Mouse (Mus musculus) G1E (cell line): ENCODE measurements around the gene Otud7b. TPM values are rescaled to one million over a fixed set of nuclear protein-coding genes. Genes with fewer than 3 reads are reported as not detected.

Experiments
- ATAC-seq: 2 replicates; pipeline ENCODE4 v1.8.0; 2016; ENCODE audit warnings: mild to moderate bottlenecking; ENCODE audit not compliant: insufficient number of reproducible peaks, poor library complexity, low FRiP score, severe bottlenecking; ENCODE audit errors: extremely low read depth
- DNase-seq: peaks from one replicate; pipeline ENCODE4 v3.0.0; 2012; ENCODE audit warnings: low spot score
- H3K27me3 ChIP-seq: 2 replicates; pipeline ENCODE4 v1.6.1; 2012; ENCODE audit warnings: mild to moderate bottlenecking, low read length, inconsistent platforms; ENCODE audit not compliant: insufficient read depth
- H3K36me3 ChIP-seq: replicated peaks from 2 replicates; pipeline ENCODE3; 2012; ENCODE audit warnings: mild to moderate bottlenecking, inconsistent platforms
- H3K4me1 ChIP-seq: 2 replicates; pipeline ENCODE4 v1.6.1; 2012; ENCODE audit warnings: low read depth, low read length, inconsistent platforms, mixed read lengths; ENCODE audit not compliant: insufficient read depth
- H3K4me3 ChIP-seq: 2 replicates; pipeline ENCODE4 v1.5.1; 2012; ENCODE audit warnings: low read depth, mild to moderate bottlenecking, inconsistent platforms, low read length, moderate library complexity, mixed read lengths
- H3K9me3 ChIP-seq: replicated peaks from 2 replicates; pipeline ENCODE4 v1.6.1; 2012; ENCODE audit warnings: inconsistent platforms
- CTCF ChIP-seq: IDR thresholded peaks from 2 replicates; pipeline ENCODE4 v1.5.1; 2012; ENCODE audit warnings: low read depth, low read length, inconsistent platforms, mixed read lengths
- GATA1 ChIP-seq: IDR thresholded peaks from 2 replicates; pipeline ENCODE4 v1.6.1; 2012; ENCODE audit warnings: borderline replicate concordance, low read length, inconsistent platforms, mixed read lengths
- GATA2 ChIP-seq: IDR thresholded peaks from 2 replicates; pipeline ENCODE4 v1.6.1; 2012; ENCODE audit warnings: low read depth, low read length, inconsistent platforms, borderline replicate concordance
- POLR2AphosphoS5 ChIP-seq: IDR thresholded peaks from 2 replicates; pipeline ENCODE4 v1.6.1; 2012; ENCODE audit warnings: low read depth, low read length, inconsistent platforms; ENCODE audit not compliant: insufficient replicate concordance
- TAL1 ChIP-seq: conservative IDR thresholded peaks from 2 replicates; pipeline ENCODE4 v1.6.1; 2012; ENCODE audit warnings: low read depth, low read length, inconsistent platforms, mixed read lengths
- polyA plus RNA-seq: library from polyadenylated mRNA; stranded (reverse); fragments of >175 nt; gene quantifications from 2 replicates; pipeline ENCODE4 v1.2.3, GENCODE M21; 2012
- total RNA-seq, 2 experiments: library from RNA; stranded (forward) in 1 of 2; stranded (reverse) in 1 of 2; fragments of 200-1000 nt in 1 of 2; fragments of >200 nt in 1 of 2; fragmentation: Nextera tagmentation in 1 of 2; gene quantifications; 2 replicates each; pipeline ENCODE4 v1.2.3; 2014 to 2017

Otud7b gene
- total and polyA plus RNA-seq, 3 experiments: 10.1 to 22.1 (median 11.8) TPM

- ATAC-seq: no peak
- no peak for DNase-seq
- Histone ChIP-seq H3K36me3 (peaks cover 26% of the 10 kb centered on the region), H3K4me1 (peaks cover 7% of the 10 kb centered on the region), H3K4me3 (no peak overlapping the region), H3K9me3 (no peaks in the 10 kb centered on the region), H3K27me3 (no peaks in the 10 kb centered on the region)
- no peak for TF ChIP-seq GATA1
- TF ChIP-seq TAL1: no peak
- TF ChIP-seq CTCF: no peak
- no peak for TF ChIP-seq GATA2
- TF ChIP-seq POLR2AphosphoS5: no peak
Observed at GRCm38 (mm10) chr3:96128128-96128527, 23.8 kb downstream of the Otud7b start.

- no peak for TF ChIP-seq GATA1
- no peak for TF ChIP-seq GATA2
- TF ChIP-seq TAL1: no peak
- TF ChIP-seq POLR2AphosphoS5: no peak
- no peak for TF ChIP-seq CTCF
- Histone ChIP-seq H3K4me1 (peaks cover 7% of the 10 kb centered on the region), H3K4me3 (no peak overlapping the region), H3K36me3 (peaks cover 55% of the 10 kb centered on the region), H3K27me3 (no peaks in the 10 kb centered on the region), H3K9me3 (no peaks in the 10 kb centered on the region)
- DNase-seq (no peak), ATAC-seq (no peak)
Observed at GRCm38 (mm10) chr3:96132478-96132877, 28.2 kb downstream of the Otud7b start.

- peaks cover 7% of the 10 kb centered on the region for H3K4me1 ChIP-seq
- DNase-seq (no peak), ATAC-seq (no peak)
- H3K27me3 ChIP-seq: no peaks in the 10 kb centered on the region
- H3K36me3 ChIP-seq: peaks cover 58% of the 10 kb centered on the region
- H3K9me3 ChIP-seq: no peaks in the 10 kb centered on the region
- TF ChIP-seq POLR2AphosphoS5: no peak
- H3K4me3 ChIP-seq: no peak overlapping the region
Observed at GRCm38 (mm10) chr3:96133327-96133905, 29.1 kb downstream of the Otud7b start.

GRCm38 (mm10) chr3:96135011-96135410 is 30.7 kb downstream of the Otud7b start:
- Histone ChIP-seq H3K9me3 (no peaks in the 10 kb centered on the region), H3K27me3 (no peaks in the 10 kb centered on the region), H3K4me1 (no peaks in the 10 kb centered on the region), H3K36me3 (peaks cover 60% of the 10 kb centered on the region), H3K4me3 (no peak overlapping the region)
- ATAC-seq (no peak), DNase-seq (no peak)
- TF ChIP-seq TAL1 (no peak), GATA1 (no peak), CTCF (no peak), POLR2AphosphoS5 (no peak), GATA2 (no peak)

GRCm38 (mm10) chr3:96147950-96148349 is 43.6 kb downstream of the Otud7b start:
- peak; percentile 53 for DNase-seq
- no peak overlapping the region for H3K4me3 ChIP-seq
- peaks cover 7% of the 10 kb centered on the region for H3K4me1 ChIP-seq
- H3K9me3 ChIP-seq: no peaks in the 10 kb centered on the region
- peaks cover 84% of the 10 kb centered on the region for H3K36me3 ChIP-seq
- no peaks in the 10 kb centered on the region for H3K27me3 ChIP-seq
- ATAC-seq: no peak
- peak; percentile 28; the same call in 1 of the 2 replicates for TF ChIP-seq CTCF
- TF ChIP-seq POLR2AphosphoS5: no peak

- DNase-seq (no peak), ATAC-seq (no peak)
- H3K9me3 ChIP-seq: no peaks in the 10 kb centered on the region
- peaks cover 85% of the 10 kb centered on the region for H3K36me3 ChIP-seq
- peaks cover 7% of the 10 kb centered on the region for H3K4me1 ChIP-seq
- H3K27me3 ChIP-seq: no peaks in the 10 kb centered on the region
- H3K4me3 ChIP-seq: no peak overlapping the region
- no peak for TF ChIP-seq POLR2AphosphoS5
- no peak for TF ChIP-seq GATA1
- TF ChIP-seq CTCF: no peak
- TF ChIP-seq TAL1: no peak
- TF ChIP-seq GATA2: no peak
Observed at GRCm38 (mm10) chr3:96151836-96152235, 47.5 kb downstream of the Otud7b start.

GRCm38 (mm10) chr3:96152611-96153010 is 48.3 kb downstream of the Otud7b start:
- Histone ChIP-seq H3K4me1 (peaks cover 7% of the 10 kb centered on the region), H3K36me3 (peaks cover 80% of the 10 kb centered on the region), H3K27me3 (no peaks in the 10 kb centered on the region), H3K4me3 (no peak overlapping the region), H3K9me3 (no peaks in the 10 kb centered on the region)
- ATAC-seq: no peak
- TF ChIP-seq TAL1: no peak
- no peak for TF ChIP-seq CTCF
- no peak for TF ChIP-seq GATA2
- no peak for TF ChIP-seq GATA1
- TF ChIP-seq POLR2AphosphoS5: no peak
- no peak for DNase-seq
